Mouse (Mus musculus) liver, embryonic 11.5 days (tissue): ENCODE results near the gene Ppp3ca. TPM values are rescaled to one million over a fixed set of nuclear protein-coding genes. Genes with fewer than 3 reads are reported as not detected.
A peak's percentile ranks its signal among the peaks of the same experiment; 100 is the strongest.

Source experiments
- ATAC-seq: fragments of 200-750 bp; cut with Nextera tagmentation; replicated peaks from 2 replicates; pipeline ENCODE4 v1.8.0; 2017; ENCODE audit warnings: moderate number of reproducible peaks, mild to moderate bottlenecking, moderate TSS enrichment, moderate library complexity; ENCODE audit not compliant: low FRiP score
- DNase-seq: peaks from one replicate; pipeline ENCODE4 v3.0.0-alpha.2; 2017; ENCODE audit warnings: low spot score
- H3K27ac ChIP-seq: fragments of 300-500 bp; sonication (generic); 2 replicates; pipeline ENCODE4 v1.5.1; 2014; ENCODE audit warnings: mild to moderate bottlenecking, low read depth, low read length, control low read depth
- H3K27me3 ChIP-seq: fragments of 300-500 bp; sonication (generic); replicated peaks from 2 replicates; pipeline ENCODE4 v1.6.1; 2014; ENCODE audit warnings: low read length, mixed read lengths; ENCODE audit not compliant: control insufficient read depth, insufficient read depth
- H3K36me3 ChIP-seq: fragments of 300-500 bp; sonication (generic); 2 replicates; pipeline ENCODE4 v1.6.1; 2014; ENCODE audit warnings: mild to moderate bottlenecking, low read length, moderate library complexity, mixed read lengths; ENCODE audit not compliant: control insufficient read depth, insufficient read depth
- H3K4me1 ChIP-seq: fragments of 300-500 bp; sonication (generic); replicated peaks from 2 replicates; pipeline ENCODE4 v1.6.1; 2014; ENCODE audit warnings: low read length, mixed read lengths; ENCODE audit not compliant: control insufficient read depth, insufficient read depth
- H3K4me2 ChIP-seq: fragments of 300-500 bp; sonication (generic); 2 replicates; pipeline ENCODE4 v1.6.1; 2014; ENCODE audit warnings: mild to moderate bottlenecking, control low read depth, moderate library complexity
- H3K4me3 ChIP-seq: fragments of 300-500 bp; sonication (generic); 2 replicates; pipeline ENCODE4 v1.5.1; 2014; ENCODE audit warnings: low read depth, low read length, control low read depth
- H3K9ac ChIP-seq: fragments of 300-500 bp; sonication (generic); 2 replicates; pipeline ENCODE4 v1.6.1; 2014; ENCODE audit warnings: low read depth, low read length, control low read depth
- H3K9me3 ChIP-seq: fragments of 300-500 bp; sonication (generic); 2 replicates; pipeline ENCODE4 v1.6.1; 2016; ENCODE audit warnings: low read length, inconsistent platforms, mixed read lengths; ENCODE audit not compliant: control insufficient read depth
- whole genome bisulfite sequencing: fragments of 180-500 bp; shearing (Covaris S2); extraction: QIAGEN DNeasy Blood & Tissue Kit; methylation state at CpG from one replicate; pipeline ENCODE4 v1.1.7; 2014; 5-methylcytosine and 5-hydroxymethylcytosine counted together
- polyA plus RNA-seq: library from polyadenylated mRNA; unstranded; fragments of >200 nt; fragmentation: Nextera tagmentation; extraction: Ambion mirVana; gene quantifications from 2 replicates; pipeline ENCODE4 v1.2.1, GENCODE M21; 2014

Gene Ppp3ca
- polyA plus RNA-seq, 1 experiment from 2014 or later, result 30.7 TPM

GRCm38 (mm10) chr3:136678386-136678785 is 8.5 kb downstream of the Ppp3ca start:
- Histone ChIP-seq H3K36me3 (no peaks in the 10 kb centered on the region), H3K4me3 (no peak overlapping the region), H3K4me2 (no peak overlapping the region), H3K9me3 (no peaks in the 10 kb centered on the region), H3K9ac (no peak overlapping the region), H3K27me3 (no peaks in the 10 kb centered on the region), H3K4me1 (peaks cover 4% of the 10 kb centered on the region), H3K27ac (no peak overlapping the region)
- 76% methylated on average over 8 of the region's 8 CpGs for WGBS
- ATAC-seq, result no peak
- no peak for DNase-seq

GRCm38 (mm10) chr3:136679903-136680491 is 10.1 kb downstream of the Ppp3ca start:
- H3K36me3 ChIP-seq, result no peaks in the 10 kb centered on the region
- no peak overlapping the region for H3K4me3 ChIP-seq
- 75% methylated on average over 6 of the region's 6 CpGs for WGBS
- H3K27me3 ChIP-seq, result no peaks in the 10 kb centered on the region
- peaks cover 12% of the 10 kb centered on the region; the same call in 1 of the 2 replicates for H3K4me1 ChIP-seq
- no peak overlapping the region for H3K9ac ChIP-seq
- no peak overlapping the region for H3K27ac ChIP-seq
- no peak for ATAC-seq
- no peak overlapping the region for H3K4me2 ChIP-seq
- no peak for DNase-seq
- H3K9me3 ChIP-seq, result no peaks in the 10 kb centered on the region

- 80% methylated on average over 8 of the region's 8 CpGs for WGBS
- Histone ChIP-seq H3K36me3 (no peaks in the 10 kb centered on the region), H3K27ac (no peak overlapping the region), H3K4me1 (peaks cover 12% of the 10 kb centered on the region; the same call in 1 of the 2 replicates), H3K9ac (no peak overlapping the region), H3K27me3 (no peaks in the 10 kb centered on the region), H3K4me3 (no peak overlapping the region), H3K9me3 (no peaks in the 10 kb centered on the region), H3K4me2 (no peak overlapping the region)
- ATAC-seq, result no peak
- no peak for DNase-seq
Measured at GRCm38 (mm10) chr3:136682242-136682641, 12.3 kb downstream of the Ppp3ca start.

GRCm38 (mm10) chr3:136684191-136684958 is 14.5 kb downstream of the Ppp3ca start:
- Histone ChIP-seq H3K27me3 (no peaks in the 10 kb centered on the region), H3K9me3 (no peaks in the 10 kb centered on the region), H3K36me3 (no peaks in the 10 kb centered on the region), H3K4me1 (peaks cover 12% of the 10 kb centered on the region; the same call in 1 of the 2 replicates), H3K9ac (no peak overlapping the region), H3K4me3 (no peak overlapping the region), H3K4me2 (no peak overlapping the region), H3K27ac (no peak overlapping the region)
- DNase-seq (no peak), ATAC-seq (peak; percentile 38; the same call in 1 of the 2 replicates)
- WGBS, result 64% methylated on average over 15 of the region's 15 CpGs

GRCm38 (mm10) chr3:136686429-136686828 is 16.5 kb downstream of the Ppp3ca start:
- H3K27me3 ChIP-seq, result no peaks in the 10 kb centered on the region
- no peak overlapping the region for H3K4me3 ChIP-seq
- no peaks in the 10 kb centered on the region for H3K9me3 ChIP-seq
- DNase-seq, result no peak
- peaks cover 9% of the 10 kb centered on the region; the same call in 1 of the 2 replicates for H3K4me1 ChIP-seq
- H3K9ac ChIP-seq, result no peak overlapping the region
- whole genome bisulfite sequencing, result 89% methylated on average over 8 of the region's 8 CpGs
- H3K36me3 ChIP-seq, result no peaks in the 10 kb centered on the region
- no peak for ATAC-seq
- no peak overlapping the region for H3K4me2 ChIP-seq
- no peak overlapping the region for H3K27ac ChIP-seq

GRCm38 (mm10) chr3:136688101-136688586 is 18.2 kb downstream of the Ppp3ca start:
- H3K9ac ChIP-seq, result no peak overlapping the region
- H3K4me2 ChIP-seq, result no peak overlapping the region
- ATAC-seq, result no peak
- DNase-seq, result no peak
- no peak overlapping the region for H3K27ac ChIP-seq
- no peaks in the 10 kb centered on the region for H3K27me3 ChIP-seq
- H3K36me3 ChIP-seq, result no peaks in the 10 kb centered on the region
- no peaks in the 10 kb centered on the region for H3K9me3 ChIP-seq
- H3K4me3 ChIP-seq, result no peak overlapping the region
- H3K4me1 ChIP-seq, result peaks cover 8% of the 10 kb centered on the region; the same call in 1 of the 2 replicates
- 80% methylated on average over 9 of the region's 9 CpGs for WGBS

GRCm38 (mm10) chr3:136689793-136690543 is 20.0 kb downstream of the Ppp3ca start:
- Histone ChIP-seq H3K4me2 (no peak overlapping the region), H3K4me1 (no peaks in the 10 kb centered on the region), H3K27me3 (no peaks in the 10 kb centered on the region), H3K36me3 (no peaks in the 10 kb centered on the region), H3K27ac (no peak overlapping the region), H3K9ac (no peak overlapping the region), H3K9me3 (no peaks in the 10 kb centered on the region), H3K4me3 (no peak overlapping the region)
- DNase-seq (no peak), ATAC-seq (no peak; the same call in 1 of the 2 replicates)
- 82% methylated on average over 7 of the region's 7 CpGs for WGBS

GRCm38 (mm10) chr3:136691984-136692383 is 22.1 kb downstream of the Ppp3ca start:
- H3K4me2 ChIP-seq, result no peak overlapping the region
- no peak overlapping the region for H3K27ac ChIP-seq
- DNase-seq, result no peak
- no peaks in the 10 kb centered on the region for H3K9me3 ChIP-seq
- H3K4me3 ChIP-seq, result no peak overlapping the region
- H3K9ac ChIP-seq, result no peak overlapping the region
- ATAC-seq, result no peak
- no peaks in the 10 kb centered on the region for H3K4me1 ChIP-seq
- 80% methylated on average over 7 of the region's 7 CpGs for WGBS
- no peaks in the 10 kb centered on the region for H3K27me3 ChIP-seq
- no peaks in the 10 kb centered on the region for H3K36me3 ChIP-seq
